Mouse (Mus musculus) liver, postnatal 0 days (tissue): ENCODE measurements at regions not wholly inside any gene's neighbourhood (a gene's known extent, or its start where the extent isn't known, plus 50 kb on each side); places are given as distances from the start of the nearest gene placed in this dataset.

Source experiments
- ATAC-seq: fragments of 200-750 bp; cut with Nextera tagmentation; 2 replicates; pipeline ENCODE4 v1.8.0; 2017; ENCODE audit warnings: mild to moderate bottlenecking, moderate library complexity
- DNase-seq: peaks from one replicate; pipeline ENCODE4 v3.0.0-alpha.2; 2016
- H3K27ac ChIP-seq: fragments of 300-500 bp; sonication (generic); 2 replicates; pipeline ENCODE4 v1.5.1; 2014; ENCODE audit warnings: antibody characterized with exemption, moderate library complexity, mild to moderate bottlenecking, low read depth
- H3K27me3 ChIP-seq: fragments of 300-500 bp; sonication (generic); 2 replicates; pipeline ENCODE4 v1.6.1; 2014; ENCODE audit warnings: low read length, control low read depth, mixed read lengths; ENCODE audit not compliant: insufficient read depth
- H3K36me3 ChIP-seq: fragments of 300-500 bp; sonication (generic); replicated peaks from 2 replicates; pipeline ENCODE4 v1.6.1; 2014; ENCODE audit warnings: mild to moderate bottlenecking, control low read depth, low read length, moderate library complexity, mixed read lengths; ENCODE audit not compliant: insufficient read depth
- H3K4me1 ChIP-seq: fragments of 300-500 bp; sonication (generic); 2 replicates; pipeline ENCODE4 v1.6.1; 2014; ENCODE audit warnings: antibody characterized with exemption, mild to moderate bottlenecking, control low read depth; ENCODE audit not compliant: insufficient read depth
- H3K4me2 ChIP-seq: fragments of 300-500 bp; sonication (generic); 2 replicates; pipeline ENCODE4 v1.6.1; 2014; ENCODE audit warnings: low read depth, mild to moderate bottlenecking, low read length, moderate library complexity, mixed read lengths
- H3K4me3 ChIP-seq: fragments of 300-500 bp; sonication (generic); 2 replicates; pipeline ENCODE4 v1.5.1; 2014; ENCODE audit warnings: low read depth, low read length
- H3K9ac ChIP-seq: fragments of 300-500 bp; sonication (generic); replicated peaks from 2 replicates; pipeline ENCODE4 v1.6.1; 2014; ENCODE audit warnings: mild to moderate bottlenecking, moderate library complexity
- H3K9me3 ChIP-seq: fragments of 300-500 bp; sonication (generic); 2 replicates; pipeline ENCODE4 v1.6.1; 2016; ENCODE audit warnings: mild to moderate bottlenecking, control low read depth, low read length, mixed read lengths
- CTCF ChIP-seq: sonication (generic); IDR thresholded peaks from 2 replicates; pipeline ENCODE4 v1.5.1; 2016; ENCODE audit warnings: antibody characterized with exemption, low read depth
- EP300 ChIP-seq: IDR thresholded peaks from 2 replicates; pipeline ENCODE4 v1.6.1; 2016; ENCODE audit warnings: antibody characterized with exemption, low read depth, mild to moderate bottlenecking
- WGBS: fragments of 180-500 bp; shearing (Covaris S2); extraction: QIAGEN DNeasy Blood & Tissue Kit; methylation state at CpG from one replicate; pipeline ENCODE4 v1.1.7; 2014; ENCODE audit not compliant: insufficient replicate concordance; 5-methylcytosine and 5-hydroxymethylcytosine counted together

GRCm38 (mm10) chr19:56232269-56232668 lies 54.7 kb upstream of the Habp2 start:
- H3K4me3 ChIP-seq = no peak overlapping the region
- H3K9ac ChIP-seq = no peak overlapping the region
- H3K4me2 ChIP-seq = no peak overlapping the region
- no peak overlapping the region for H3K27ac ChIP-seq
- ATAC-seq = no peak
- no peaks in the 10 kb centered on the region for H3K36me3 ChIP-seq
- 70% methylated on average over 7 of the region's 7 CpGs for WGBS
- TF ChIP-seq EP300 (no peak), CTCF (no peak)
- DNase-seq = no peak
- peaks cover 4% of the 10 kb centered on the region for H3K9me3 ChIP-seq
- no peaks in the 10 kb centered on the region for H3K4me1 ChIP-seq
- H3K27me3 ChIP-seq = no peaks in the 10 kb centered on the region

- H3K9me3 ChIP-seq = peaks cover 4% of the 10 kb centered on the region
- no peak overlapping the region for H3K4me3 ChIP-seq
- no peak for DNase-seq
- no peak overlapping the region for H3K27ac ChIP-seq
- no peaks in the 10 kb centered on the region for H3K36me3 ChIP-seq
- H3K9ac ChIP-seq = no peak overlapping the region
- peak; percentile 39 for TF ChIP-seq CTCF
- TF ChIP-seq EP300 = no peak
- H3K4me1 ChIP-seq = no peaks in the 10 kb centered on the region
- no peak overlapping the region for H3K4me2 ChIP-seq
- WGBS = 88% methylated on average over 5 of the region's 5 CpGs
- no peaks in the 10 kb centered on the region for H3K27me3 ChIP-seq
- ATAC-seq = no peak
Measured at GRCm38 (mm10) chr19:56232950-56233349, 54.0 kb upstream of the Habp2 start.

- no peak for ATAC-seq
- no peaks in the 10 kb centered on the region for H3K27me3 ChIP-seq
- no peak for DNase-seq
- H3K36me3 ChIP-seq = no peaks in the 10 kb centered on the region
- no peak overlapping the region for H3K9ac ChIP-seq
- H3K4me2 ChIP-seq = no peak overlapping the region
- TF ChIP-seq CTCF (no peak), EP300 (no peak)
- WGBS = 58% methylated on average over 2 of the region's 2 CpGs
- no peaks in the 10 kb centered on the region for H3K4me1 ChIP-seq
- H3K27ac ChIP-seq = no peak overlapping the region
- peaks cover 4% of the 10 kb centered on the region for H3K9me3 ChIP-seq
- no peak overlapping the region for H3K4me3 ChIP-seq
Measured at GRCm38 (mm10) chr19:56235040-56235439, 51.9 kb upstream of the Habp2 start.
